Mouse (Mus musculus) MN1 (cell line): ENCODE measurements around the gene Hs6st1.

Experiments used
- DNase-seq: peaks from one replicate; pipeline ENCODE4 v3.0.0-alpha.2; 2016; ENCODE audit warnings: low spot score

The Hs6st1 gene

GRCm38 (mm10) chr1:36085069-36085468 is 16.9 kb downstream of the Hs6st1 start:
- DNase-seq = no peak

GRCm38 (mm10) chr1:36088367-36088766 is 20.2 kb downstream of the Hs6st1 start:
- peak; percentile 94 for DNase-seq

GRCm38 (mm10) chr1:36089481-36089880 is 21.3 kb downstream of the Hs6st1 start:
- no peak for DNase-seq

- DNase-seq = no peak
Measured at GRCm38 (mm10) chr1:36090011-36090721, 22.0 kb downstream of the Hs6st1 start.

GRCm38 (mm10) chr1:36090722-36091110 is 22.5 kb downstream of the Hs6st1 start:
- no peak for DNase-seq

GRCm38 (mm10) chr1:36091246-36091645 is 23.0 kb downstream of the Hs6st1 start:
- no peak for DNase-seq

GRCm38 (mm10) chr1:36093741-36094140 is 25.5 kb downstream of the Hs6st1 start:
- DNase-seq = no peak

GRCm38 (mm10) chr1:36095423-36096272 is 27.4 kb downstream of the Hs6st1 start:
- DNase-seq = peak; percentile 87

GRCm38 (mm10) chr1:36098432-36098831 is 30.2 kb downstream of the Hs6st1 start:
- DNase-seq = no peak

GRCm38 (mm10) chr1:36100371-36100770 is 32.2 kb downstream of the Hs6st1 start:
- no peak for DNase-seq

GRCm38 (mm10) chr1:36105917-36106706 is 37.9 kb downstream of the Hs6st1 start:
- no peak for DNase-seq

- DNase-seq = no peak
Measured at GRCm38 (mm10) chr1:36109987-36110386, 41.8 kb downstream of the Hs6st1 start.

- DNase-seq = peak; percentile 67
Measured at GRCm38 (mm10) chr1:36112665-36113064, 44.5 kb downstream of the Hs6st1 start.

- no peak for DNase-seq
Measured at GRCm38 (mm10) chr1:36113670-36114069, 45.5 kb downstream of the Hs6st1 start.

- DNase-seq = no peak
Measured at GRCm38 (mm10) chr1:36114844-36115243, 46.6 kb downstream of the Hs6st1 start.

- peak; percentile 62 for DNase-seq
Measured at GRCm38 (mm10) chr1:36116488-36116887, 48.3 kb downstream of the Hs6st1 start.

- DNase-seq = no peak
Measured at GRCm38 (mm10) chr1:36118061-36118685, 50.0 kb downstream of the Hs6st1 start.

GRCm38 (mm10) chr1:36118958-36119357 is 50.8 kb downstream of the Hs6st1 start:
- no peak for DNase-seq

- DNase-seq = no peak
Measured at GRCm38 (mm10) chr1:36119426-36119825, 51.2 kb downstream of the Hs6st1 start.

GRCm38 (mm10) chr1:36121172-36121571 is 53.0 kb downstream of the Hs6st1 start:
- no peak for DNase-seq

- no peak for DNase-seq
Measured at GRCm38 (mm10) chr1:36125076-36125475, 56.9 kb downstream of the Hs6st1 start.

- peak; percentile 71 for DNase-seq
Measured at GRCm38 (mm10) chr1:36129126-36129525, 60.9 kb downstream of the Hs6st1 start.
